Mouse (Mus musculus): Measurements from ENCODE around the gene Fam92b. TPM values are rescaled to one million over a fixed set of nuclear protein-coding genes. Genes with fewer than 3 reads are reported as not detected.

Fam92b gene
- polyA plus RNA-seq, 1 experiment: not detected

GRCm38 (mm10) chr8:120143911-120144651 is 33.2 kb downstream of the Fam92b start:
- Histone ChIP-seq H3K27ac (ENCODE audit: insufficient read depth, low read length) (no peak overlapping the region), H3K4me1 (ENCODE audit: control insufficient read depth, insufficient read depth, insufficient read length) (no peaks in the 10 kb centered on the region), H3K27me3 (ENCODE audit: control insufficient read depth, insufficient read depth, low read length) (no peaks in the 10 kb centered on the region), H3K4me3 (ENCODE audit: extremely low read depth, insufficient read depth, insufficient read length) (no peak overlapping the region), H3K36me3 (ENCODE audit: control insufficient read depth, insufficient read depth, low read length) (no peaks in the 10 kb centered on the region)
- WGBS: 85% methylated on average over 15 of the region's 15 CpGs
- TF ChIP-seq CTCF (IDR thresholded peaks at IDR 0.05; ENCODE audit: extremely low read depth, insufficient read depth, insufficient read length, insufficient replicate concordance) (no peak), POLR2A (IDR thresholded peaks at IDR 0.05; ENCODE audit: low read depth, low read length) (no peak)
- no peak for DNase-seq (ENCODE audit: low read depth in 1 of 2, low spot score in 2 of 2)

GRCm38 (mm10) chr8:120140769-120141168 is 36.5 kb downstream of the Fam92b start:
- no peak for DNase-seq (ENCODE audit: low read depth in 1 of 2, low spot score in 2 of 2)
- no peaks in the 10 kb centered on the region for H3K36me3 ChIP-seq (ENCODE audit: control insufficient read depth, insufficient read depth, low read length)
- no peak overlapping the region for H3K4me3 ChIP-seq (ENCODE audit: extremely low read depth, insufficient read depth, insufficient read length)
- H3K4me1 ChIP-seq (ENCODE audit: control insufficient read depth, insufficient read depth, insufficient read length): no peaks in the 10 kb centered on the region
- TF ChIP-seq POLR2A (IDR thresholded peaks at IDR 0.05; ENCODE audit: low read depth, low read length) (no peak), CTCF (IDR thresholded peaks at IDR 0.05; ENCODE audit: extremely low read depth, insufficient read depth, insufficient read length, insufficient replicate concordance) (no peak)
- H3K27ac ChIP-seq (ENCODE audit: insufficient read depth, low read length): no peak overlapping the region
- 89% methylated on average over 3 of the region's 3 CpGs for WGBS
- H3K27me3 ChIP-seq (ENCODE audit: control insufficient read depth, insufficient read depth, low read length): no peaks in the 10 kb centered on the region

- Histone ChIP-seq H3K36me3 (ENCODE audit: control insufficient read depth, insufficient read depth, low read length) (no peaks in the 10 kb centered on the region), H3K4me1 (ENCODE audit: control insufficient read depth, insufficient read depth, insufficient read length) (no peaks in the 10 kb centered on the region), H3K27ac (ENCODE audit: insufficient read depth, low read length) (no peak overlapping the region), H3K4me3 (ENCODE audit: extremely low read depth, insufficient read depth, insufficient read length) (no peak overlapping the region), H3K27me3 (ENCODE audit: control insufficient read depth, insufficient read depth, low read length) (no peaks in the 10 kb centered on the region)
- no peak for DNase-seq (ENCODE audit: low read depth in 1 of 2, low spot score in 2 of 2)
- TF ChIP-seq POLR2A (IDR thresholded peaks at IDR 0.05; ENCODE audit: low read depth, low read length) (no peak), CTCF (IDR thresholded peaks at IDR 0.05; ENCODE audit: extremely low read depth, insufficient read depth, insufficient read length, insufficient replicate concordance) (no peak)
- WGBS: 91% methylated on average over 2 of the region's 2 CpGs
Measured at GRCm38 (mm10) chr8:120138958-120139357, 38.3 kb downstream of the Fam92b start.

- WGBS: 87% methylated on average over 7 of the region's 7 CpGs
- H3K4me1 ChIP-seq (ENCODE audit: control insufficient read depth, insufficient read depth, insufficient read length): no peaks in the 10 kb centered on the region
- no peak for DNase-seq (ENCODE audit: low read depth in 1 of 2, low spot score in 2 of 2)
- H3K4me3 ChIP-seq (ENCODE audit: extremely low read depth, insufficient read depth, insufficient read length): no peak overlapping the region
- no peaks in the 10 kb centered on the region for H3K27me3 ChIP-seq (ENCODE audit: control insufficient read depth, insufficient read depth, low read length)
- TF ChIP-seq CTCF (IDR thresholded peaks at IDR 0.05; ENCODE audit: extremely low read depth, insufficient read depth, insufficient read length, insufficient replicate concordance) (no peak), POLR2A (IDR thresholded peaks at IDR 0.05; ENCODE audit: low read depth, low read length) (no peak)
- H3K36me3 ChIP-seq (ENCODE audit: control insufficient read depth, insufficient read depth, low read length): no peaks in the 10 kb centered on the region
- no peak overlapping the region for H3K27ac ChIP-seq (ENCODE audit: insufficient read depth, low read length)
Measured at GRCm38 (mm10) chr8:120136618-120137017, 40.6 kb downstream of the Fam92b start.

- TF ChIP-seq CTCF (IDR thresholded peaks at IDR 0.05; ENCODE audit: extremely low read depth, insufficient read depth, insufficient read length, insufficient replicate concordance) (no peak), POLR2A (IDR thresholded peaks at IDR 0.05; ENCODE audit: low read depth, low read length) (no peak)
Measured at GRCm38 (mm10) chr8:120135687-120136086, 41.6 kb downstream of the Fam92b start.

GRCm38 (mm10) chr8:120133169-120133568 is 44.1 kb downstream of the Fam92b start:
- WGBS: 78% methylated on average over 7 of the region's 7 CpGs
- Histone ChIP-seq H3K36me3 (ENCODE audit: control insufficient read depth, insufficient read depth, low read length) (no peaks in the 10 kb centered on the region), H3K4me3 (ENCODE audit: extremely low read depth, insufficient read depth, insufficient read length) (no peak overlapping the region), H3K4me1 (ENCODE audit: control insufficient read depth, insufficient read depth, insufficient read length) (no peaks in the 10 kb centered on the region), H3K27me3 (ENCODE audit: control insufficient read depth, insufficient read depth, low read length) (no peaks in the 10 kb centered on the region), H3K27ac (ENCODE audit: insufficient read depth, low read length) (no peak overlapping the region)
- no peak for DNase-seq (ENCODE audit: low read depth in 1 of 2, low spot score in 2 of 2)
- TF ChIP-seq CTCF (IDR thresholded peaks at IDR 0.05; ENCODE audit: extremely low read depth, insufficient read depth, insufficient read length, insufficient replicate concordance) (no peak), POLR2A (IDR thresholded peaks at IDR 0.05; ENCODE audit: low read depth, low read length) (no peak)

More at GRCm38 (mm10) chr8:120135687-120136086, 41.6 kb downstream of the Fam92b start:
- no peak for DNase-seq (ENCODE audit: low read depth in 1 of 2, low spot score in 2 of 2)
- 90% methylated on average over 7 of the region's 7 CpGs for WGBS
- Histone ChIP-seq H3K36me3 (ENCODE audit: control insufficient read depth, insufficient read depth, low read length) (no peaks in the 10 kb centered on the region), H3K4me3 (ENCODE audit: extremely low read depth, insufficient read depth, insufficient read length) (no peak overlapping the region), H3K4me1 (ENCODE audit: control insufficient read depth, insufficient read depth, insufficient read length) (no peaks in the 10 kb centered on the region), H3K27ac (ENCODE audit: insufficient read depth, low read length) (no peak overlapping the region), H3K27me3 (ENCODE audit: control insufficient read depth, insufficient read depth, low read length) (no peaks in the 10 kb centered on the region)

- no peak for DNase-seq (ENCODE audit: low read depth in 1 of 2, low spot score in 2 of 2)
- no peak overlapping the region for H3K27ac ChIP-seq (ENCODE audit: insufficient read depth, low read length)
- TF ChIP-seq POLR2A (IDR thresholded peaks at IDR 0.05; ENCODE audit: low read depth, low read length) (no peak), CTCF (IDR thresholded peaks at IDR 0.05; ENCODE audit: extremely low read depth, insufficient read depth, insufficient read length, insufficient replicate concordance) (no peak)
- 21% methylated on average over 8 of the region's 8 CpGs for WGBS
- no peaks in the 10 kb centered on the region for H3K4me1 ChIP-seq (ENCODE audit: control insufficient read depth, insufficient read depth, insufficient read length)
- H3K4me3 ChIP-seq (ENCODE audit: extremely low read depth, insufficient read depth, insufficient read length): no peak overlapping the region
- H3K27me3 ChIP-seq (ENCODE audit: control insufficient read depth, insufficient read depth, low read length): no peaks in the 10 kb centered on the region
- no peaks in the 10 kb centered on the region for H3K36me3 ChIP-seq (ENCODE audit: control insufficient read depth, insufficient read depth, low read length)
Measured at GRCm38 (mm10) chr8:120131158-120131557, 46.1 kb downstream of the Fam92b start.

Data from spleen, adult 2 months (tissue).